Mouse (Mus musculus) bone marrow, adult 2 months (tissue): ENCODE data around the gene Cdcp2. TPM values are rescaled to one million over a fixed set of nuclear protein-coding genes. Genes with fewer than 3 reads are reported as not detected.

Source experiments
- H3K27ac ChIP-seq: fragments of 200-500 bp; 2 replicates; pipeline ENCODE4 v1.5.1; 2012; ENCODE audit warnings: low read depth, mild to moderate bottlenecking, control low read depth, inconsistent platforms, low read length; ENCODE audit not compliant: control insufficient read depth, poor library complexity, insufficient read depth
- H3K4me1 ChIP-seq: fragments of 200-500 bp; 2 replicates; pipeline ENCODE4 v1.6.1; 2011; ENCODE audit warnings: low read length; ENCODE audit not compliant: control insufficient read depth, insufficient read depth
- H3K4me3 ChIP-seq: fragments of 200-500 bp; replicated peaks from 2 replicates; pipeline ENCODE3; 2011; ENCODE audit warnings: mild to moderate bottlenecking, low read depth, low read length, control low read depth; ENCODE audit not compliant: control insufficient read depth
- CTCF ChIP-seq: fragments of 200-500 bp; IDR thresholded peaks from 2 replicates; pipeline ENCODE4 v1.5.1; 2011; ENCODE audit warnings: low read length, control low read depth; ENCODE audit not compliant: control insufficient read depth, insufficient read depth
- POLR2A ChIP-seq: fragments of 200-500 bp; IDR thresholded peaks from 2 replicates; pipeline ENCODE4 v1.6.1; 2011; ENCODE audit warnings: low read depth, mild to moderate bottlenecking, control low read depth, low read length, borderline replicate concordance; ENCODE audit not compliant: control insufficient read depth
- WGBS: fragments of 180-500 bp; shearing (Covaris S2); methylation state at CpG from one replicate; pipeline ENCODE4 v1.1.7; 2018; 5-methylcytosine and 5-hydroxymethylcytosine counted together
- polyA plus RNA-seq: library from polyadenylated mRNA; stranded (reverse); fragments of >200 nt; gene quantifications from 2 replicates; pipeline ENCODE4 v1.2.4, GENCODE M21; 2011; ENCODE audit warnings: low replicate concordance; ENCODE audit not compliant: missing spikeins, insufficient read depth, insufficient read length

Gene Cdcp2
- polyA plus RNA-seq, result not detected in 2 replicates

DNA sequence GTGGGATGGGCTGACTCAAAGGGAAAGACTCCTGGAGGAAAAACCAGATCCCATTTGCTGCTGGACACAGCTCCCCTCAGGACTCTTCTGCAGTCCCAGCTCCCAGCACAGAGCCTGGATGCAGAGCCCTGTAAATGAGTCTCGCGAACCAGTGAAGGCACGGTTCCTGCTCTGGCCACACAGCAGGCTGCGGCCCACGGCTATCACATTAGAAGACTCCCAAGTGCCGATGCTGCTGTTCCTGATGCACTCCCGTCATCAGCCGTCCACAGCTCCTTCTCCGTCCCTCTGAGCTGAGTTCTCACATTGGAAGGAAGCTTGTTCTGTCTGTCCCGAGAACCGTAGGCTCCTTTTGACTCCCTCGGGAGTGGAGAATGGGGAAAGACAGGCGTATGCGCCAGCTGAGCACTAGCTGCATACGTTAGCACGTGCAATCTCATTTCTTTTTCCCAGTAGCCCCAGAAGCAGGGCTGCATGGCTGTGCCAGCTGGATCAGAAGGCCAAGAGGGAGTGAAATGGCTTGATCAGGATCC is at the start of gene Cdcp2:
Cdcp2 (plus strand) TSS at position 51 of the 533 bp plus-strand sequence.
- TF ChIP-seq POLR2A, result no peak
- TF ChIP-seq CTCF, result no peak
- 89% methylated on average over 16 of the region's 16 CpGs for WGBS
- Histone ChIP-seq H3K4me1 (no peaks in the 10 kb centered on the region; the same call in 1 of the 2 replicates), H3K4me3 (no peak within 1 kb of the TSS), H3K27ac (no peak within 1 kb of the TSS)

DNA sequence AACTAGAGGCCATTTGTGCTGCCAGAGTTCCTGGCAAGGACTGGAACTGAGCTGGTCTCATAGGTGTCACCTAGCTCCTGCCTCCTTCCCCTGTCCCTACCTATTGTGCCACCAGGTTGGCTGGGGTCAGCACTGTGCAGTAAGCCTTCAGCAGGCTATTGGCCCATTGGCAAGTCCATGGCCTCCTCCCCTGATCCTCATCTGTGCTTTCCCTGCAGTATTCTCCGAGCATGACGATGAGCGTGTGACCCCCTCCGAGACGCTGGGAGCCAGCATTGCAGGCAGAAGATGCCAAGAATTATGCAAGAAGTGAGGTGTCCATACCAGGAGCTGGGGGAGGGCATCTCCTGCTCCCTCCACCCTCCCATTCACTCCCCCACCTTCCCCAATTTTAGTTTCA is 48.9 kb upstream of the Cdcp2 start:
- no peak overlapping the region for H3K27ac ChIP-seq
- TF ChIP-seq POLR2A, result no peak
- TF ChIP-seq CTCF, result no peak
- no peak overlapping the region for H3K4me3 ChIP-seq
- 85% methylated on average over 5 of the region's 5 CpGs for WGBS
- no peaks in the 10 kb centered on the region for H3K4me1 ChIP-seq

DNA sequence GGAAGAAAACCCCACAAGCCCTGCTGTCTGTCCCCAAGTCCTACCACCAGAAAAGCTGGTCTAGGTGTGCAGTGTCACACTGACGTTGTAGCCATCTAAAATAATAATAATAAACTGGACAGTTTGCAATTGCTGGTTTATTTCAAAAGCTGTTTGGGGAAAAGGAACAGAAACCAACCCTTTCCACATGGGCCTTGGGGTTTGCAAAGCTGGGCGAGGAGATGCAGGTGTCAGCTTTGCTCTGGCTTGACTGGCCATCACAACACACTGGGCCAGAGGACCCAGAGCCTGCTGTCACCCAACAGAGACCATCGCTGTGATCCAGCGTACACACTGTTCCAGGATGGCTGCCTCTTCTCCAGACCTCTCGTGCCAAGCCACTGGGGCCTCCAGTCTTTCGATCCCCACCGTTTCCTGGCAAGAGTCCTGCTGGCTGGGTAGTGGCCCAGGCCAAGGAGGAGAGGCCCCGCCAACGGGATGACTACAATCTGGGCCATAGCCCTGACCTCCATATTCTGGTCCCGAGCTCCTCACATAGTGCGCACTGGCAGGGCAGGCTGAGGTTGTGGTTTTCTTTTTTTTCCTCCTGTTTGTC is 48.0 kb upstream of the Cdcp2 start:
- Histone ChIP-seq H3K4me3 (no peak overlapping the region), H3K27ac (peak overlapping the region; percentile 27; the same call in 1 of the 2 replicates), H3K4me1 (no peaks in the 10 kb centered on the region)
- 87% methylated on average over 11 of the region's 11 CpGs for WGBS
- TF ChIP-seq POLR2A (no peak), CTCF (no peak)

- Histone ChIP-seq H3K4me1 (no peaks in the 10 kb centered on the region), H3K27ac (no peak overlapping the region), H3K4me3 (no peak overlapping the region)
- TF ChIP-seq CTCF, result no peak
- TF ChIP-seq POLR2A, result no peak
- 72% methylated on average over 4 of the region's 4 CpGs for WGBS
These were observed 44.8 kb upstream of the Cdcp2 start for GRCm38 (mm10) chr4:107051889-107052288.

DNA sequence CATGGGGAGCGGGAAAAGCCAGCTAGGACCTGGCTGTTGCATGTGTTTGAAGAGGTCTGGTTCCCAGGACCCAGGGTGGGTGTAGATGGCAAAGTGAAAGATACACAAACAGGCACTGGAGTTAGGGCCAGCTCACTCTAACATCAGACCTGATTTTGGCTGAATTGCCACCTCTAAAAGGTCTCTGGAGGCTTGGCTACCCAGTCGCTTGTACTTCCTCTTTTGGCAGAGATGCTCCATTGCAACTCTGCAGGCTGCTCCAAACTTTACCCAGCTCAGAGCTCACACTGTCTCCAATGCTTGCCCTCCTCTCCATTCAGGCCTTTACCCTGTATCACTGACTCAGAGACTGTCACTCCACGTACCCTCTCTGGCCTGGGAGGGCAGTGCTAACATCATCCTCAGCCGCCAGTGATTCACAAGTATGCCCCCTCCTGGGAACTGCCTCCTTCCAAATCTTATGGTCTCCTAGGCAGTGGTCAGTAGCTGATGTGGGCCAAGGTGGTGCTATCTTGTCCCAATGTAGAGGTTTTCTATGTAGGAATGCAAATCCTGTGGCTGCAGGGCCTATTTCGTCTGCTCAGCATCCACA is 43.6 kb upstream of the Cdcp2 start:
- no peak for TF ChIP-seq CTCF
- TF ChIP-seq POLR2A, result no peak
- Histone ChIP-seq H3K4me1 (no peaks in the 10 kb centered on the region), H3K4me3 (no peak overlapping the region), H3K27ac (no peak overlapping the region)
- WGBS, result 54% methylated on average over 5 of the region's 5 CpGs

- no peaks in the 10 kb centered on the region for H3K4me1 ChIP-seq
- WGBS, result 82% methylated on average over 3 of the region's 3 CpGs
- H3K4me3 ChIP-seq, result no peak overlapping the region
- no peak overlapping the region for H3K27ac ChIP-seq
- TF ChIP-seq POLR2A, result no peak
- TF ChIP-seq CTCF, result no peak
These were observed 40.6 kb upstream of the Cdcp2 start for GRCm38 (mm10) chr4:107056088-107056487.

- H3K4me3 ChIP-seq, result no peak overlapping the region
- TF ChIP-seq CTCF (no peak), POLR2A (no peak)
- H3K4me1 ChIP-seq, result no peaks in the 10 kb centered on the region
- H3K27ac ChIP-seq, result no peak overlapping the region
- WGBS, result 71% methylated on average over 5 of the region's 5 CpGs
These were observed 38.3 kb upstream of the Cdcp2 start for GRCm38 (mm10) chr4:107058346-107058745.

DNA sequence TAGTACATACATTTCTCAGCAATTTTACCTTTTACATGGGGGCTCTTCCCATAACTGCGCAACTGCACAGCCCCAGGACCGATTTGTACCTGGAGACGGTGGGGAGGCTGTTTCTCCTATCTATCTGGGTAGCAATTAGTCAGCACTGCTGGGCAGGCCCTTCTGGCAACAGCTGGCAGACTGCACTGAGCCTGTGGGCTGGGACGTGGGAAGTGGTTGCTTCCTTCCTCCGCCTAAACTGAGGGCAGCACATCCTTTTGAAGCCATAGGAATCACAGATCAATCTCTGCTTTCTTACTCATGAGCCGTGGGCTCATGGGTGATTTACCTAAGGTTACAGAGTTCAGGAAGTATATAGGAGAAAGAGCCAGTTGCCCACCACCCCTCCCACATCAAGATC is 37.9 kb upstream of the Cdcp2 start:
- 25% methylated on average over 6 of the region's 6 CpGs for WGBS
- TF ChIP-seq CTCF (no peak), POLR2A (no peak)
- Histone ChIP-seq H3K4me1 (no peaks in the 10 kb centered on the region), H3K27ac (no peak overlapping the region), H3K4me3 (no peak overlapping the region)

DNA sequence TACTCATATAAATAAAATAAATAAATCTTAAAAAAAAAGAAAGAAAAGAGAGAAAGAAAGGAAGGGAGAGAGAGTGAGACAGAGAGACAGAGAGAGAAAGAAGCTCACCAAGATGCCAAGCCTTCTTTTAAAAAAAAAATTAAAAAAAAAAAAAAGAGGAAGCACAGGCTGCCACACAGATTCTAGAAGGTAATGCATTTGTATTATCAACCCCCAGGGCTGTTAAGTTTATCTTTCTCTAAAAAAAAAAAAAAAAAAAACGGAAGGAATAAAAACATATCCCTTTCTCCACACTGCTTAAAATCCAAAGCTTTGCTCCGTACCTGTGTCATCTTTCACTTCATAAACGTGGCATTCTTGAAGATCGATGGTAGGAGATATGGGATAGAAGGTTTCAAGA is 35.1 kb upstream of the Cdcp2 start:
- Histone ChIP-seq H3K4me3 (no peak overlapping the region), H3K27ac (no peak overlapping the region), H3K4me1 (no peaks in the 10 kb centered on the region)
- TF ChIP-seq POLR2A (no peak), CTCF (no peak)
- 79% methylated on average over 4 of the region's 4 CpGs for WGBS
